Mouse (Mus musculus) left cerebral cortex, adult 8-10 months (tissue): Measurements from ENCODE around the gene Car14. TPM values are rescaled to one million over a fixed set of nuclear protein-coding genes. Genes with fewer than 3 reads are reported as not detected.
"Not testable (repeated sequence)": the region's sequence is repeated elsewhere in the genome, so short reads cannot be mapped to it uniquely, and the experiment has no call there.

Experiments
- DNase-seq, 2 experiments: peaks; one replicate each; pipeline ENCODE4 v3.0.0; 2022; ENCODE audit warnings: low spot score in 2 of 2
- total RNA-seq, 4 experiments: library from RNA; stranded (reverse); gene quantifications; 2 replicates each; pipeline ENCODE4 v1.2.4; 2022

Car14 gene
- 10 to 100 TPM; 12.2 to 20.3 (median 14.2) TPM for total RNA-seq

- DNase-seq: no peak
These were observed at the start of gene Car14 for GRCm38 (mm10) chr3:95904568-95904967. Gene Car14, minus strand, starts transcription at chr3:95904691.

DNA sequence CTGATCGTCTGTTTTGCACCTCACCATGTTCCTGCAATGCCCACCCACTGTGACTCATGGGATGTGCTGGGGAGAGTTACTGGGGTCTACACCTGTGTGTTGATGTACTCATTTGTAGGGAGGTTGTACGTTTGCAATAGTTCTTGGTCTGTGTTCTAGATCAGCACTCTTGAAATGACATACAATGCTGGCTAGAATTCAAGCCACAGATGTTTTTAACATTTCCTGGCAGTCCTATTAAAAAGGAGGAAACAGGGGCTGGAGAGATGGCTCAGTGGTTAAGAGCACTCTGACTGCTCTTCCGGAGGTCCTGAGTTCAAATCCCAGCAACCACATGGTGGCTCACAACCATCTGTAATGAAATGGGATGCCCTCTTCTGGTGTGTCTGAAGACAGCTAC, 49.0 kb upstream of the Car14 start:
- no peak for DNase-seq

- DNase-seq: no peak
These were observed 48.5 kb upstream of the Car14 start for GRCm38 (mm10) chr3:95953023-95953422.

DNA sequence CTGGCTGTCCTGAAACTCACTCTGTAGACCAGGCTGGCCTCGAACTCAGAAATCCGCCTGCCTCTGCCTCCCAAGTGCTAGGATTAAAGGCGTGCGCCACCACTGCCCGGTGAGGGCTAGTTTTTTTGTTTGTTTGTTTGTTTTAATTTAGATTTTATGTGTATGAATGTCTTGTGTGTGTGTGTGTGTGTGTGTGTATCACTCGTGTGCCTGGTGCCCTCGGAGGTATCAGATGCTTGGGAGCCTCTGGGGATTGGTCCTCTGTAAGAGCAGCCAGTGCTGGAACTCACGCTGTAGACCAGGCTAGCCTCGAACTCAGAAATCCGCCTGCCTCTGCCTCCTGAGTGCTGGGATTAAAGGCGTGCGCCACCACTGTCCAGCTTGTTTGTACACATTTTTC, 47.1 kb upstream of the Car14 start:
- not testable (repeated sequence) for DNase-seq

- peak; percentile 88 to 93 for DNase-seq
These were observed 46.5 kb upstream of the Car14 start for GRCm38 (mm10) chr3:95950763-95951551.

- no peak for DNase-seq
These were observed 43.8 kb upstream of the Car14 start for GRCm38 (mm10) chr3:95948325-95948724.

DNA sequence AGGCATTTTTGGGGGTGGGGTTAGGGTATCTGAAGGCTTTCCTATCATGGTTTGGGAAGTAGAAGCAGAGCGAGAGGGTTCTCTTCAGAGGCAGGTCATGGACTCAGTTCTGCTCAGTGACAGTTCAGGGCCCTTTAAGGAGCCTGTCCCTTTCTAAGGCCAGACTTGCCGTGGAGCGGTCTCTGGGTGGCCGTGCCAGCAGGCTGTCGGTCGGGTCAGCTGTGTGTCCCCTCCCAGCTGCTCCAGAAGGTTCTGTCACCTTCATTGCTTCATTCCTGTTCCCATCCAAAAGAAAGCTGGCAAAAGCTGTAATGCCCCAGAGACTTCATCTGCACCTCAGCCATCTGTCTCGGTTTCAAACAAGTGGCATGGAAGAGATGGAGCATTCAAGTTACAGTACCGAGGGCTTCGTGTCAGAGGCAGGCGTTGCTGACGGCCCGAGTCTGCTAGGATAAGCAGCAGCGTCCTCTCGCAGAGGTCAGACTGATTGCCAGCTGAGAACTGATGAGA, 41.3 kb upstream of the Car14 start:
- DNase-seq: no peak

GRCm38 (mm10) chr3:95944742-95945141, 40.3 kb upstream of the Car14 start:
- no peak for DNase-seq

- DNase-seq: no peak
These were observed 38.7 kb upstream of the Car14 start for GRCm38 (mm10) chr3:95943226-95943625.

- DNase-seq: no peak
These were observed 38.3 kb upstream of the Car14 start for GRCm38 (mm10) chr3:95942749-95943148.

DNA sequence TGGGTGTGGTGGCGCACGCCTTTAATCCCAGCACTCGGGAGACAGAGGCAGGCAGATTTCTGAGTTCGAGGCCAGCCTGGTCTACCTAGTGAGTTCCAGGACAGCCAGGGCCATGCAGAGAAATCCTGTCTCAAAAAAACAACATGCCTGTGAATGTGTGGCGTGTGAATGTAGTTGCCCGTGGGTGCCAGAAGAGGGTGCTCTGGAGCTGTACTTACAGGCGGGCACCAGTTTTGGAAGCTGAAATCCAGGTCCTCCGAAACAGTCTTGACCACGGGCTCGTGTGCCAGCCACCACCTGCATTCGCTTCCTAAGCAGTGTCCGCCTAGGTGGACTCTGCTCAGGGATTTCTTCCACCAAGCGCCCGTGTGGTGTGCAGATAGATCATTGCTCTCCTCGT, 34.3 kb upstream of the Car14 start:
- no peak for DNase-seq

GRCm38 (mm10) chr3:95938217-95938616, 33.7 kb upstream of the Car14 start:
- DNase-seq: no peak

- no peak for DNase-seq
These were observed 30.0 kb upstream of the Car14 start for GRCm38 (mm10) chr3:95934448-95934847.

DNA sequence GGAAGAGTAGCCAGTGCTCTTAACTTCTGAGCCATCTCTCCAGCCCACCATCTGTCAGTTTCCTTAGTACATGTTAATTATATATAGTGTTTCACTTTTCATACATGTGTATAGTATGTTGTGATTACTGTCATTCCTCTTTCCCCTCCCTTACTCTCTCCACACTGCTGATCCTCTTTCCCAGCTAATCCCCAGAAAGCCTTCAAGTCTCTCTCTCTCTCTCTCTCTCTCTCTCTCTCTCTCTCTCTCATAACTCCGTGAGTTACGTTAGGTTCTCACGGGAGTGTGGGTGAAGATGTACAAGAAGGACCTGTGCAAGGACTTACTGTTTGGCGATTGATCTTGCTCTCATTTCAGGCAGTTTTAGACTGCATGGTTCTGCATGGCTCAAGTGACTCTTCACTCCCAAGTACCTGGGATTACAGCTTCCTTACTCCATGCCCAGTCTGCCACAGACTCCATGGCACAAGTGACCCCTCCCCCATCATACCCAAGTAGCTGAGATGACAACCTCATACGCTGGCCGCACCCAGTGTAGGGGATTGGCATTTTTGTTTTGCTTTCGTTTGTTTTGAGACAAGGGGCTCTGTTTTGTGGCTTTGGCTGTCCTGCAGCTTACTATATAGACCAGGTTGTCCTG, 28.7 kb upstream of the Car14 start:
- DNase-seq: no peak

DNA sequence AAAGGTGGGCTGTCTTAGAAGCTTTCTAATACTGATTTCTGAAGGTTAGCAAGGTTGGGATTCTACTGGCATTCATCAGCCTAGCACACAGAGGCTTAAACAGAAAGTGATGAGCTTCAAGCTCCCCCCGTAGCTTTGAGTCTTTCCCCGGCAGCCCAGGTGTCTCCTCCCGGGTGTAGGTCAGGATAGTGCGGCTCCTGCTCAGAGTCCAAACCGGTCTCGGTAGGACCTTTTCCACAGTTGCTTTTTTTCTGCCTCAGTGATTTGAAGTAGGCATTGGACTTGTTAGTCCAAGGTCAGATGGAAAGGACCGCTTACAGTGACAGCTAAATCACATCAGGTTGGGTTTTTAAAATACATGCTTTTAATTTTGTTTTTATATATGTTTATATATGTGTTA, 28.1 kb upstream of the Car14 start:
- DNase-seq: no peak

GRCm38 (mm10) chr3:95932157-95932556, 27.7 kb upstream of the Car14 start:
- no peak for DNase-seq

- no peak for DNase-seq
These were observed 27.0 kb upstream of the Car14 start for GRCm38 (mm10) chr3:95931471-95931870.

DNA sequence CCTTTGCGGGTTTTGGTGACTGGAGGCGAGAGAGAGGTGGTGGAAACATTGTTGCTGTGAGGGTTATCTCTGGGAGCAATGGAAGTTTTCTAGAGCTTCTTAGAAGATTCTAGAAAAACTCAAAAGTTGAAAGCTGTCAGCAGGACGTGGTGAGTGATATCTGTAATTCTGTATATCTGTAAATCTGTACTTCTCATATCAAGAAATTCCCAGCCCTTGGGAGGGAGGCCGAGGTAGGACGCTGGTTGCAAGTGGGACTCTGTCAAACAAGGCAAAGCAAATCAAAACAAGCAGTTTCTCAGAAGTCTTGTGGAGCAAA, 25.9 kb upstream of the Car14 start:
- no peak for DNase-seq

DNA sequence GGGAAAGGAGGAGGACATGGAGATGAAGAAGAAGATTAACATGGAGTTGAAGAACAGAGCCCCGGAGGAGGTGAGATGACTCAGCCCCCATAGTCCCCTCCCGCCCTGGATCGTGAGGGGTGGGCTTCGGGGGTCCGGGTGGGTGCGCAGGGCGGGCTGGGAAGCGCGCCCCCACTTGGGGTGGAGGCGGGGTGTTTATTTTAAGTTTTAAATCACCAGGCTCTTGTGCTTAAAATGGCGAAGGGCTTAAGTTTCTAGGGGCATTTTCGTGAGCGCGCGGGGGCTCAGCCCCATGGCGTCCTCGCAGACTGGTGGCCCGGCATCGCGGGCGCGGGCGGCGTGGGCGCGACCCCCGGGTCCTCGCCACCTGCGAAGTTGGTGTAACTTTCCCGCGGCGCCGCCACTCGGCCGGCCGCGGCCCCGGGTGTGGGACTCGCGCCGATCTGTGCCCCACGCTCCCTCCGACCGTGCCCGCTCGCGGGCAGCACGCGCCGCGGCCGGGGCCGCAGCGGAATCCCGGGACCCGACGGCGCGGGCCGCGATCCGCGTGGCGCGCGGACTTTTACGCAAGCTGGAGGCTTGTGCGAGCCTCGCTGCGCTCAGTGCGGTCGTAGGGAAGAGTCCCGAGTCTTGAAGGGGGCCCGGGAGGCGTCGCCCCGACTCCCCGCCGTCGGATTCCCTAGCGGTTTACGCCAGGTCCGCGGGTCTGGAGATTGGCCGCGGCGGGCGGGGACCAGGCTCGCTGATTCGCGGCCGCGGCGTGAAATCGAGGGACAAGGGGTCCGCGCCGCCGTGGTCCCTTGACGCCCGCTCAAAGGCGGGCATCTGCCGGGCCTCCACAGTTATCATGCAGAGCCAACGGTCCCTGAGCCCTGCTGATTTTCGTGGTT, 25.3 kb upstream of the Car14 start:
- DNase-seq: peak in 1 of 2 experiments; percentile 17

DNA sequence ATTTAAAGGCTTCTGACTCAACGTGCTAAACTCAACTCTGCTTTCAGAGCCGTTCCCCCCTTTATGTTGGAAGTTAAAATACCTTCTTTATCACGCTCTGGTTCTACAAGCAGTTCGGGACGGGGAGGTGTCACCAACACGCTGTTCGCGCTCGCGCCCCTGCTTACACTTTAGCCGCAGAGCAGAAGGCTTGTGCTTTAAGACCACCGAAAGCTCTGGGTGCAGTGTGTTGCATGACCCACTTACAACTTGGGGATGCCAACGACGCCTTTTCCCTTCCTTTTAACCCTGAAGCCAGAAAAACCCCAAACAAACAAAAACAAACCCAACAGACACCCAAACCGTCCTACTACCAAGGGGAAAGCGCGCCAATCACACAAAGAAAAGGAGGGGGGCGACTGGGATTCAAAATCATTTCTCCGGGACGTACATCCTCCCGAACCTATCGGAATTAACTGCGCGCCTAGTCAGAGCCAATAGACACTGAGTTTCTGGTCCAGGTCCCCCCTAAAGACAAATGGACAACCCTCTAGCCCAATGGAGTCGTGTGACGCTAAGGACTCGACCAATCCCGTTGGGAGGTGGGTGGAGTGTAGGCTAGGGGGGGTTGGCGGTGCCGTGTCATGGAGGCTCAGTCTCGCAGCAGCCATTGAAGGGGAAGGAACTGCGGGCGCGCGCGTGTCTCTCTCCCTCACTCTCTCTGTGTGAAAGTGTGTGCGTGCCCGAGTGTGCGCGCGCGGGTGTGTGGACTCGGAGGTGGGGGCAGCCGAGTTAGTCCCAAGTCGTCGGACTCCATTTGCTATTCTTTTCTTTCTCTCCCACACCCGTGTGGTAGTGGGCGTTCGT, 24.4 kb upstream of the Car14 start, which contains the start of gene Anp32e:
Anp32e (plus strand) TSS at position 589 of the 846 bp plus-strand sequence.
- peak; percentile 90 to 98 for DNase-seq

DNA sequence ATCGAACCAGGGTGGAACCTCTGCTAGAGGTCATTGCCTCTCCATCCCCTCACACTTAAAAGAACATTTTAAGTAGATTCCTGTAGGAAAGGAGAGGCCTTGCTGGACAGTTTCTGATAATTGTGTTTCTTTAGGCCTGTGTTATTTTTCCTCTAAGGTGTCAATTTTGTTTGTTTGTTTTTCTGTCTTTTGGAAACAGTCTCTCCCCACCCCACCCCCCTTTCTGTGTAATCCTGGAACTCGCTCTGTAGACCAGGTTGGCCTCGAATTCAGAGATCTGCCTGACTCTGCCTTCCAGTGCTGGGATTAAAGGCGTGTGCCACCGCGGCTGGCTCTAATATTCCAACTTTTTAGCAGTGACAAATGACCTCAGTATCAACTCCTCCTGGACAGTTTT, 23.8 kb upstream of the Car14 start:
- no peak for DNase-seq
